Mouse (Mus musculus): Measurements from ENCODE around the gene Syt16.

The Syt16 gene

DNA sequence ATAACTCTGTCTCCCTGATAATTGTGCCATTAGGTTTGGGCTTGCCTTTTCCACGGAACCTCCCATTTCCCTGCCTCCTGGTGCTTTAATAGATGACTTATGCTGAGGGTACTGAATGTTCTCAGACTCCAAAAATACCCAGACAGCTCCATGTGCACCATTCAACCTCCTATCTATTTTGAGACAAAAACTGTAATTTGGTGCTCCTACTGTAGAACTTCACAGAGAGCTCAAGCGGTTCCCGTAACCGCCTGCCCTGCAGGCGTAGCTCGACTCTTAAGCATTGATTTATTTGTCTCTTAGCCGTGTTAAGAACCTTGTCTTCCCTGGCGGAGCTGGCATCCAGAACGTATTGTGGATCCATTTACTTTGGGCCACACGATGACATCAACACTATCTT is 233.3 kb downstream of the Syt16 start:
- no peak for DNase-seq (ENCODE audit: low read depth)

DNA sequence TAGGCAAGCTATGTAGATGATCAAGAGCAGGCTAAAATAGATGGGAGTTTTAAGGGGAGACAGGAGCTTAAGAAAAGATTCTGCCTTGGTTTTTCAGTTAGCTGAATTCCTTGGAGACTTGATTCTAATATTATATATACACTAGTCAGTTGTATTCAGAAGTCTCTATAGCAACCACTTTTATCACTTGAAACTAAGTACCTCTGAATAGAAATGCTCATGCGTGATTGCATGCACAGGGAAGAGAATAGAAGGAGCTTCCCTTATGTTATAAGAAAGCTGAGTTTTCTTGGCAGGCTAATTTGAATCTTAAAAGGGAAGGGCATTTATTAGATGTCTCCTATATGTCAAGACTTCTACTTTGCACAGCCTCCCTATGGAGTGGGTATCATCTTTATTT is 235.4 kb downstream of the Syt16 start:
- DNase-seq (ENCODE audit: low read depth): no peak

DNA sequence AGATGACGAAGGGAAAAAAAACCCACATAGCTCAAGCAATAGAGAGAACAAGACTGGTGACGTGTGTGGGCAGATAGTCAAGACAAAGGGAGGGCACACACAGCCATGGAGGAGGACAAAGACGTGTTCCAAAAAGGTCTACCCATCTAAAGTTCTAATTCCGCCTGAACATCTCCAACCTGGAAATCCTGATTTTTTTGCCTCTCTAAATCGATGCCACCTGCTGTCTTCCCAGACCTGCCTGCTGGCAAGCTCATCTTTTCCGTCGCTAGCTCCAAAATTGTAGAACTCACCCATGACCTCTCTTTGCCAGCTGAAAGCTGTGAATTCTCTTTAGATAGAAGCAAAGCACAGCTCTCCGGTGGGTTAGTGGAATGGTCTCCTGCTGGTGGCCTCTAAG is 238.7 kb downstream of the Syt16 start:
- DNase-seq (ENCODE audit: low read depth): no peak

DNA sequence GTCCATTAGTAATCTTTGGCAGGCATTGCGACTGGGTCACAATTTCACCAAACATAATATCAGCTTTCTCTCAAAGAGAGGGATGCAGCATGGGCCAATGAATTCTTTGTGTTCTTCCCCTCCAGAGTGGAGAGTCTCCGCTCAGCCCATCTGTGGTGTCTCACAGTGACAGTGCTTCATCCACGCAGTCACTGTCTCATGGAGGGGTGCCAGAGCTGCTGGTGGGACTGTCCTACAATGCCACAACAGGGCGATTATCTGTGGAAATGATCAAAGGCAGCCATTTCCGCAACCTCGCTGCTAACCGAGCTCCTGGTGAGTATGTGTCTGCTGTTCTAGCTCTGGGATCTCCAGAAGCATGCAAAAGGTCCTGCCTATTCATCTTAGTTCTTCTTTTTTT is 240.6 kb downstream of the Syt16 start:
- no peak for DNase-seq (ENCODE audit: low read depth)

GRCm38 (mm10) chr12:74238806-74239205 is 241.3 kb downstream of the Syt16 start:
- no peak for DNase-seq (ENCODE audit: low read depth)

DNA sequence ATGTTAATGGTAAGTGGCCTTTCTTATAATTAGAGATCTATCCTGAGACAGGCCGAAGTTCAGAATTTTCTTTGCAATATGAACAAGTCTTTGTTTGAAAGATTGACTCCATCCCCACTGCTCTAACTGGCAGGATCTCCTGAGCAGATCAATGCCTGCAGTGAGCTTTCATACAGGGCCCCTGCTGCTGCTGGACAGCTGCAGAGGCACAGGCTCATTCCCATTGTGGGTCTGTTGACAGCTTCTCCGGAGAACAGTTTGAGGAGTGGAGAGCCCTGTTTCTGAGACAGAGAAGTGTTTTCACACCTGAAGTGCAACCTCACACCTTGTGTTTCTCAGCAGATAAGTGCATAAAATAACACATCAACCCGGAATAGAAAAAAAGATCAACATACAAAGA is 267.4 kb downstream of the Syt16 start:
- DNase-seq (ENCODE audit: low read depth): no peak

GRCm38 (mm10) chr12:74267049-74267448 is 269.6 kb downstream of the Syt16 start:
- no peak for DNase-seq (ENCODE audit: low read depth)

DNA sequence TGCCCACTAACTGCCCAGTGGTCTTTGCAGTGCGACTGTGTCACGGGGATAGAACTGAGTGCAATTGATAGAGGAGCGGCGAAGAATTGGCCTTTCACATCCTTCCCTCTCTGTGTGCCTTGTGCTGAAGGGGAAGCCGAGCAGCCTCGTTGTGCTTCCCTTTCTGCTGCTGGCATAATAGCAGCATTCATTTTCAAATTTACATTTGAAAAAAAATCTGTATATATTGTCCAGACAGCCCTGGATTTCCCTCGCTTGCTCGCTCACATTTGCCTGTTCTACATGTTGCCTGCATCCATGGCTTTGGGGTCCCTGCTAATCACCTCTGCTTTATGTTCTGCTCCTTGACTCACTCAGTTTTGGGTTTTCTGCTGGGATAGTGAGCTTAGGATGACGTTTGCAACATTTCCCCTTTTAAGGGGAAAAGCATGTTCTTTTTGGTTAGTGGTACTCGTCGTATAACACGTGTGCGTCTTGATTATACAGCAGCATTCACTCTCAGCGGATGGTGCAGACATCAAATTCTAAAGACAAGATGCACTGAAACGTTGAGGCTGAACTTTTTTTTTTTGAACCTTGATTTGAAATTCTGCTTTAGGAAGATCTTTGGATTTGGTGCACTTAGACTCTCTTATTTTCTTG is 271.3 kb downstream of the Syt16 start:
- DNase-seq (ENCODE audit: low read depth): no peak

- no peak for DNase-seq (ENCODE audit: low read depth)
These were observed 275.1 kb downstream of the Syt16 start for GRCm38 (mm10) chr12:74272545-74272944.

DNA sequence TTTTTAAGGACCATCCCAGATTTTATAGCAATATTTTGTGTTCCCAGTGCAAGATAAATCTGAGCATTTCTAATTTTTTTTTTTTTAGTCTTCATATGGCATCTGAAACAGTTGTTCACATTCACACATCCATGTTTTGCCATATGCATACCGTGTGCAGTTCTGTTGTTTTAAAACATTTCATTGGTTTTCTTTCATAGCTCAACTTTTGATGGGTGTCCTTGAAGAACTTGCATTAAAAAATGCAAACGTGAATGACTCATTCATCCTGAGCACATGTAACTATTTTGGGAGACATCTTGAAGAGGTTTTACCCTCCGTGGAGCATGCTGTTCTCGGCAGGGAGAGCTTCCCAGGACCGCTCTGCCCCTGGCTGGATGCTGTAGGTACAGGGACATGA is 279.8 kb downstream of the Syt16 start:
- no peak for DNase-seq (ENCODE audit: low read depth)

DNA sequence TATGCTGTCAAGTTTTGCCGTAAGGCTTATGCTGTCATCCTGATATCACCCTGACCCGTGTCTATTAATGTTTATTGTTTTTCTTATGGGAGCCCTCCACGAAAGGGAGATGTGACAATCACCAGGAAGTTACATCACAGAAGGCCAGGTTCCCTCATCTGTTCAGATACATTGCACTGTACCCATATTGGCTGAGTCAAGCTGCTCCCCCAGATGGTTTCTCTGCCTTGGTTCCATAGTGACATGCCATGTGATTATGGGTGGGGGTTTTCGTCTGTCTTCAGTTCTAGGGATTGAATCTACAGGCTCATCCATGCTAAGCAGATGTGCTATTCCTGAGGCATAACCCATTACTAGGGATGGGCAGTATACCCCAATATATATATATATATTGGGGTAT is 283.9 kb downstream of the Syt16 start:
- DNase-seq (ENCODE audit: low read depth): no peak

DNA sequence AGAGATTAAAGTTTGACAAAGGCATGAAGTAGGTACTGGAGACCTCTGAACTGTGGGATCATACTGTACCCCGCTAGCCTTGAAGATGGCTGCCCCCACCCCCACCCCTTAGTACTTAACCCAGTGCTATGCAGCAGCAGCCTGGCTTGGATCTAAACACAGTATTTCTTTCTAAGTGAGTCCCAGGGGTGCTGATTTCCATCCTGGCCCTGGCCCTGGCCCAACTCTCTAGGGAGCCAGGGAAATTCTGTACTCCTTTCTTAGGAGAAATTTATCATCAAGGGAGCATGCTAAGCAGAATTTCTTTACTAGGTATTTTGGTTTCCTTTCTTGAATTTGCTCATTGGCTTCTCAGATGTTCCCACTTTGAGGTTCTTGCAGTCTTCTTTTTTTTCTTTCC is 285.4 kb downstream of the Syt16 start:
- DNase-seq (ENCODE audit: low read depth): no peak

DNA sequence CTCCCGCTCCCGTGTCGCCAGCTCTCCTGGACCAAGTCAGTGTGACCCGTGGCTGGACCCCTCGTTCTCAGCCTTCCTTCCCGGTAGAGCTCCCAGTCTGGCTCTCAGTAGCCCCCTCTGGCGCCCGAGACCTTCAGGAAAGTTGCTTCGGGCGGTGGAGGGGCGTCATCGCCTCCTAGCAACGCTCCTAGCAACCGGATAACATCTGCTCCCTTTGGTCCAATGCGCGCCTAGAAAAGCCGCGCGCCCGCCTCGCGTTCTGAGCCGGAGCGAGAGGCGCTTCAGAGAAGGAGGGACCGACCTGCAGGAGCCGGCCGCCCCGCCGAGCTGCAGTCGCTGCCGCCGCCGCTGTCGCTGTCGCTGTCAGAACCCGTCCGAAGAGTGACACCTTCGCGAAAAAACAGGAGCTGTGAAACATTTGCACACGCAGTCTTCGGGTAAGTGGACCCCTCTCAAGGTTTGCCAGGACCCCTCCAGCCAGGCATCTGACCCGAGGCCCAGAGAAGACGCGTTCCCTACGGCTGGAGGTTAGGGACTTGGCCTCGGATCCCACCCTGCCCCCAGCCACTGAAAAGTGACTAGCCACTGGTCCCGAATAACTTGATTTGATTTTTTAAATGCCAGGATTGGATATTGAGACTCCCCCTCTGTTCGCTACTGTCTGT is 286.7 kb downstream of the Syt16 start:
- DNase-seq (ENCODE audit: low read depth): peak; percentile 3

DNA sequence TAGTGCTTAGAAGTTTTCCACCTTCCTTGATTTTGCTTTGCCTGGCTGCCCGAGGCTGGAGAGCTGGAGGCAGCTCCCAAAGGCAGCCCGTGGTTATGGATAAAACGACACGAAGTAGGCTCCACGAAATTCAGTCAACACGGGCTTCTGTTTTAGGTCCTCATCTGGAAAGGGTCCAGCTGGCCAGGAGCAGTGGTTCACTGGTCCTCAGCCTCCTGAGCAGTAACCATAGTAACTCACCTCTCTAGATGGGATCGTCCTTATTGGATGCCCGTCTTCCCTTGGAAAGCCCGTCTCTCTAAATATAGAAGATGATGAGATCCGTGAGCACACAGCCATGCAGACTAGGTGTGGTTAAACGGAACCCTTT is 287.2 kb downstream of the Syt16 start:
- DNase-seq (ENCODE audit: low read depth): no peak

DNA sequence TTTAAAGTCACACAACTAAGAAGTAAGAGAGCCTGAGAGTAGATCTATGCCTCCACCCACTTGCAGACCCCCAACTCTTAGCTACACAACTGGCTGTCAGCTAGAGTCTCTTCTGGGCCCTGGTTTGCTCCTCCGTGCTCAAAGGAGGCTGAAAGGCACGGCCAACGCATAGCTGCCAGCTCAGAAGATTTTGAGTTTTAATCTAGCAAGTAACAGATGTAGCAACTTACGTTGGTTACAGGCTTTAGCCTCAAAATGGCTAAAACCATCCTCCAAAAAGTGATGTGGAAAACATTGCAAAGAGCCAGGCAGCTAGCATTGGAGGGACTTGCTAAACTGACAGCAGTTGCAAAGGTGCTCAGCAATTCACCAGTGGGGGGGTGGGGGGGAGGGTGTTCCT is 293.5 kb downstream of the Syt16 start:
- DNase-seq (ENCODE audit: low read depth): no peak

- peak; percentile 27 for DNase-seq (ENCODE audit: low read depth)
These were observed 296.2 kb downstream of the Syt16 start for GRCm38 (mm10) chr12:74293624-74294023.

GRCm38 (mm10) chr12:74296374-74296773 is 298.9 kb downstream of the Syt16 start:
- DNase-seq (ENCODE audit: low read depth): no peak

- no peak for DNase-seq (ENCODE audit: low read depth)
These were observed 304.1 kb downstream of the Syt16 start for GRCm38 (mm10) chr12:74301559-74301958.

DNA sequence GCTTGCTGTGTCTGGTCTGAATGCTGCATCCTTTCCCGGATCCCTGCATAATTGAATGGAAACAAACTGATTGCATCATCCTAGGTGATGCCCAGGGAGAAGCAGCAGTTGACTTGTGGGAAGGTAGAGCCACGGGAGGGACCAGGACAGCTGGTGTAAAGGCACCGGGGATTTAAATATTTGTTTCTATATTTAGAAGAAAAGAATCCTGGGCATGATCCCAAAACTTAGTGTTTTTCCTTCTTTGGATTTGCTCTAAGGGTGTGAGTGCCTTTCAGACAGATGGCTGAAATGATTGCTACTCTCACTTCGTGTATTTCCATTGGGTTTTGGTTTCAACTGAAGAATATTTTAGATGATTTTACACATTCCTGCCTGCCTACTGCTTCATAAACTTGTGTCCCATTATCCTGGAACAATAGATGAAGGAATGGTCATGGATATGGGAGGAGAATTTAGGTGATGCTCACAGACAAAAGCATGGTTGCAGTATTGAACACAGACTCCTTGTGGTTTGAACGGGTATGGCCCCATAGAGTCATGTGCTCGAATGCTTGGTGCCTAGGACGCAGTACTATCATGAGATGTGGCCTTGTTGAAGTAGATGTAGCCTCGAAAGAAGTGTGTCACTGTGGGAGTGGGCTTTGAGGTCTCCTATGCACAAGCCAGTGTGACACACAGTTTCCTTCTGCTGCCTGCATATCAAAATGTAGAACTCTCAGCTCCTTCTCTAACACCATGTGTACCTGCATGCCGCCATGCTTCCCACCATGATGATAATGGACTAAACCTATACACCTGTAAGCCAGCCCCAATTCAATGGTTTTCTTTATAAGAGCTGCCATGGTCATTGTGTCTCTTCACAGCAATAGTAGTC is 306.2 kb downstream of the Syt16 start:
- no peak for DNase-seq (ENCODE audit: low read depth)

DNA sequence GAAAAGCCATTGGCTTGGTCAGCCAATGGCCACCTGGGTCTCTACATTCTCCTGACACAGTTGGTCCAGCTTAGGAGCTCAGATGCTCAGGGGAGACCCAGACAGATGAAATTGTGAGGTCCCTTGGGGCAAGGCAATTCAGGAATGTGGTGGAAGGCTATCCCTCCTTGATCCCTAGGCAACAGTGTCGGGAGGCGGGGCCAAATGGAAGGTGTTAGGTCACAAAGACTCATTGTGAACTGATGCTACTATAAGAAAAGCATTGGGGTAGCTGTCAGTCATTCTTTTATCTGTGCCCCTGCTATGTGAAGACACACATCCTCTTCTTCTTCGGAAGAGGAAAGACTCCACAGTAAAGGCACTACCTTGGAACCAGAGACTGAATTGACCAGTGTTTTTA is 315.1 kb downstream of the Syt16 start:
- no peak for DNase-seq (ENCODE audit: low read depth)

DNA sequence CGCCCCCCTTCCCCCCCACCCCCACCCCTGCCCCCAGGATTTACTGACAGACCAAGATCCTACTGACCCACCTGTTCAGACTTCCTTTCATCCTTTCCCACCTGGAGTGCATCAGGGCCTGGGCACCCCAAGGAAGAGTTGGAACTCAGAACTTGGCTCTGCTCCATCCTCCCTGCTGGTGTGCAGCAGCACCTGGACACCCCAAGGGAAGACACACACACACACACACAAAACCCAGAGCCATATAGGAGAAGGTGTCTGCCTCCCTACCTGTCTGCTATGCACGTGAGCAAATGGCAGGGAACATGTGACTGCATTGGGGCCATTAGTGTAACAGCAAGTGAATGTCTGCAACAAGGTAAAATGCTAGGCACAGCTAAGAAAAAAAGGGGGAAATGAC is 317.8 kb downstream of the Syt16 start:
- no peak for DNase-seq (ENCODE audit: low read depth)

DNA sequence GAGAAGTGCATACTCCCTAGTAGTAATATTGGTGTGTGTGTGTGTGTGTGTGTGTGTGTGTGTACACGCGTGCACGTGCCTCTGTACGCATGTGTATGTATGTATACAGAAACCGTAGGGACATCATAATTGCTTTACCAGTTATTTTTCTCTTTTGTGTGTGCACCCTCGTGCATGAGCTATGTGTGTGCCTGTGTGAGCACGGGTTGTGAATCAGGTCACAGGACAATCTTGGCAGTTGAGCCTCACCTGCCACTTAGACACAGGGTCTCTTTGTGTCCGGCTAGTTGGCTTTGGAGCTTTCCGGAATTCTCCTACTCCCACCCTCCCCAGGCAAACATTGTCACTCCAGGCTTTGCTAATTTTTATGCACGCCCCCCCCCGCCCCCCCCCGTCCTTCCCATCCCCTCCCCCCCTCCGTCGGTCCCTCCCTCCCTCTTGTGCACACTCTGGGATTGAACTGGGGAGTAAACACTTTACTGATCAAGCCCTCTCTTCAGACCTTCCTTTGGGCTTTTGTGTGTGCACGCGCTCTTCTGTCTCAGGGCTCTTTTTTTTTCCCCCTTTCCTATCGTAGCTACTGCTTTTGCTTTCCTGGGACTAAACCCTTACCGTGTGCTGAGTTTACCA is 319.0 kb downstream of the Syt16 start, which contains the start of gene Gm11042:
TSS of gene Gm11042 (minus strand) at position 51 of the 630 bp plus-strand sequence.
- DNase-seq (ENCODE audit: low read depth): no peak

Data from induced T-regulatory cell, adult 2 months (primary cell).